Mouse (Mus musculus) bone marrow, adult 2 months (tissue): ENCODE results near the gene Nav1. TPM values are rescaled to one million over a fixed set of nuclear protein-coding genes. Genes with fewer than 3 reads are reported as not detected.

ENCODE experiments used
- H3K27ac ChIP-seq: fragments of 200-500 bp; 2 replicates; pipeline ENCODE4 v1.5.1; 2012; ENCODE audit warnings: low read depth, mild to moderate bottlenecking, control low read depth, inconsistent platforms, low read length; ENCODE audit not compliant: control insufficient read depth, poor library complexity, insufficient read depth
- H3K4me1 ChIP-seq: fragments of 200-500 bp; 2 replicates; pipeline ENCODE4 v1.6.1; 2011; ENCODE audit warnings: low read length; ENCODE audit not compliant: control insufficient read depth, insufficient read depth
- H3K4me3 ChIP-seq: fragments of 200-500 bp; replicated peaks from 2 replicates; pipeline ENCODE3; 2011; ENCODE audit warnings: mild to moderate bottlenecking, low read depth, low read length, control low read depth; ENCODE audit not compliant: control insufficient read depth
- CTCF ChIP-seq: fragments of 200-500 bp; IDR thresholded peaks from 2 replicates; pipeline ENCODE4 v1.5.1; 2011; ENCODE audit warnings: low read length, control low read depth; ENCODE audit not compliant: control insufficient read depth, insufficient read depth
- POLR2A ChIP-seq: fragments of 200-500 bp; IDR thresholded peaks from 2 replicates; pipeline ENCODE4 v1.6.1; 2011; ENCODE audit warnings: low read depth, mild to moderate bottlenecking, control low read depth, low read length, borderline replicate concordance; ENCODE audit not compliant: control insufficient read depth
- WGBS: fragments of 180-500 bp; shearing (Covaris S2); methylation state at CpG from one replicate; pipeline ENCODE4 v1.1.7; 2018; 5-methylcytosine and 5-hydroxymethylcytosine counted together
- polyA plus RNA-seq: library from polyadenylated mRNA; stranded (reverse); fragments of >200 nt; gene quantifications from 2 replicates; pipeline ENCODE4 v1.2.4, GENCODE M21; 2011; ENCODE audit warnings: low replicate concordance; ENCODE audit not compliant: missing spikeins, insufficient read depth, insufficient read length

The Nav1 gene
- polyA plus RNA-seq, 1 experiment: 22.7 TPM

- 66% methylated on average over 9 of the region's 9 CpGs for WGBS
- H3K27ac ChIP-seq: no peak overlapping the region
- TF ChIP-seq CTCF (no peak), POLR2A (no peak)
- H3K4me3 ChIP-seq: no peak overlapping the region
- no peaks in the 10 kb centered on the region for H3K4me1 ChIP-seq
These were observed 12.7 kb downstream of the Nav1 start for GRCm38 (mm10) chr1:135594279-135594903.

GRCm38 (mm10) chr1:135593560-135594278 lies 13.4 kb downstream of the Nav1 start:
- TF ChIP-seq POLR2A (no peak), CTCF (no peak)
- 37% methylated on average over 6 of the region's 6 CpGs for WGBS
- Histone ChIP-seq H3K4me1 (no peaks in the 10 kb centered on the region), H3K4me3 (no peak overlapping the region), H3K27ac (no peak overlapping the region)

- no peak for TF ChIP-seq POLR2A
- TF ChIP-seq CTCF: no peak
- 84% methylated on average over 9 of the region's 9 CpGs for WGBS
- Histone ChIP-seq H3K27ac (no peak overlapping the region), H3K4me1 (no peaks in the 10 kb centered on the region), H3K4me3 (no peak overlapping the region)
These were observed 16.3 kb downstream of the Nav1 start for GRCm38 (mm10) chr1:135590776-135591175.

- H3K4me3 ChIP-seq: no peak overlapping the region
- 91% methylated on average over 3 of the region's 3 CpGs for WGBS
- no peaks in the 10 kb centered on the region for H3K4me1 ChIP-seq
- TF ChIP-seq CTCF: no peak
- no peak for TF ChIP-seq POLR2A
- H3K27ac ChIP-seq: no peak overlapping the region
These were observed 18.1 kb downstream of the Nav1 start for GRCm38 (mm10) chr1:135588973-135589372.

GRCm38 (mm10) chr1:135586903-135587302 lies 20.2 kb downstream of the Nav1 start:
- Histone ChIP-seq H3K27ac (no peak overlapping the region), H3K4me3 (no peak overlapping the region), H3K4me1 (no peaks in the 10 kb centered on the region)
- no peak for TF ChIP-seq CTCF
- TF ChIP-seq POLR2A: no peak

- no peak for TF ChIP-seq CTCF
- TF ChIP-seq POLR2A: no peak
- 3% methylated on average over 19 of the region's 19 CpGs for WGBS
- H3K4me1 ChIP-seq: no peaks in the 10 kb centered on the region
- no peak overlapping the region for H3K4me3 ChIP-seq
- H3K27ac ChIP-seq: no peak overlapping the region
These were observed 21.5 kb downstream of the Nav1 start for GRCm38 (mm10) chr1:135585573-135585972.

- no peak for TF ChIP-seq CTCF
- no peak for TF ChIP-seq POLR2A
- no peak overlapping the region; the same call in 1 of the 2 replicates for H3K27ac ChIP-seq
- no peaks in the 10 kb centered on the region for H3K4me1 ChIP-seq
- H3K4me3 ChIP-seq: no peak overlapping the region
- WGBS: 29% methylated on average over 71 of the region's 73 CpGs
These were observed 22.2 kb downstream of the Nav1 start for GRCm38 (mm10) chr1:135584587-135585541.
